Mouse (Mus musculus) c-Kit-negative CD71-positive TER-119-positive erythroid progenitor cells, embryonic 14.5 days (primary cell): Measurements from ENCODE around the gene Serpinb13.
"Not testable (repeated sequence)": the region's sequence is repeated elsewhere in the genome, so short reads cannot be mapped to it uniquely, and the experiment has no call there.

ENCODE experiments used
- DNase-seq: peaks from one replicate; pipeline ENCODE4 v3.0.0-alpha.2; 2013; ENCODE audit warnings: low read depth, low spot score

Gene Serpinb13

DNA sequence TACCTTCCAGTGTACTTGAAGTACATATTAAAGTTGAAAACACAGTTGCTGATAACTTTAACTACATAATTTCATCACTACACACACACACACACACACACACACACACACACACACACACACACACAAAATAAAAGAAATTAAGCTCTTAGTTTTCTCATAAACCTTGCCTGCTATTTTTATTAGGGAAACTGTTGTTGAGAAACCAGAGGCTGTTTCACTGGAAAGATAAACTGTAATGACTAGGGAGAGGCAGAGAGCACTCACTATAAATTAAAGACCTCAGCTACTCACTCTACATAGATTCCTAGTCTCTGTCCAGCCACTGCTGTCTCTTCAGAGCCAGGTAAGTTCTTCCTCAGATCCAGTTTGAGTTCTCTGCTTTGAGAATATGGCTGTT, at the start of gene Serpinb13:
Gene Serpinb13, plus strand, starts transcription at position 301 of the 400 bp plus-strand sequence.
- DNase-seq, result no peak

DNA sequence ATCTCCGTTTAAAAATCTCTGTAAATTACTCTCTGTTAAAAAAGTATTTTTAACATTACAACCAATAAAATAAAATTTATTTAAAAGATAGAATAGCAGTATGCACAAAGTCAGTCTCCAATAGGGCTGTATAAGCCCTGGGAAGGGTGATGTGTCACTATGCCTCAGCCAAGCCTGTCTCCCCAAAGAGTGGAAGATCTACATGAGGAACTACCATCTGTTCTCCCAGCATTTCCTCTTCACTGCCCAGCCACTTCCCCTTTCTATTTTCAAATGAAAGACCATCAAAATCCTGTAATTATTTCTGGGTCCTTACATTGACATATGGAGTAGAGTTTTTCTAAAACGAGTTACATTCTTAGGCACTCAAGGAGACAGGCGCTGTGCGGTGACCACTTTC, 48.8 kb upstream of the Serpinb13 start:
- DNase-seq, result no peak

GRCm38 (mm10) chr1:106933658-106934057, 47.1 kb upstream of the Serpinb13 start:
- DNase-seq, result no peak

DNA sequence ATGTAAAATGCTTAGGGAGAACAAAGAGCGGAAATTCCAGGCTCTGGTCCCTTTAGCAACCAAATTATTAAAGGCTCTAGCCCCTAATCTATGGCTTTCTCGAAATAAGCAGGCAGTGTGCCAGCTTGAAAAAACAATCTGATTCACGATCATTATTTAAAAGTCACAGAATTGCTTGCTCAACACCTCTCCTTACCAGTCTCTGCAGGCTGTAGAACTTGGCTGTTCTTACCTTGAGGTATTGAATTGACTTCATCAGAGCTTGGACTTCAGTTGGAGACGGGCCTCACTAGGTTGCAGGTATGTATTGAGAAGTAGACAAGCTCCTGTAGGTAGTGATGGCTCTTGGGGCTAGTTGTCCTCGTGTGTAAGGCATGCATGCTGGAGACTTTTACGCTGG, 46.5 kb upstream of the Serpinb13 start, which contains the start of gene Serpinb12:
Gene Serpinb12, plus strand, starts transcription at position 185 of the 400 bp plus-strand sequence.
- no peak for DNase-seq

DNA sequence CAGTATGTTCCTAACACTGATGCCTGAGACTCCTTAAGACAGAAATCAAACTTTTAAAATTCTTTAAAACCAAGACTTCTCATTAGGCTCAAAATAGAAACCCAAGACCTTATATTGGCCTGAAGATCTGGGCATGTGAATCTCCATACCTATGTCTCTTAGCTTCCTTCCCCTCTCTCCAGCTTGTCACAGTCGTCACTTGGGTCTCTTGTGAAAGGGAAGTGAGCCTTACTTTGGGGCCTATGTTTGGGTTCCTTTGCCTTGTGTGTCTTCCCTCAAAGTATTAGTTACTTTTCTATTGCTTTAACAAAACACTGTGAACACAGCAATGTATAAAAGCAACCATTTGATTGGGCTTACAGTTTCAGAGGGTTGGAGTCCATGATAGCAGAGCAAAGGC, 33.6 kb upstream of the Serpinb13 start:
- DNase-seq, result no peak

- no peak for DNase-seq
Observed at GRCm38 (mm10) chr1:106959981-106960380, 20.8 kb upstream of the Serpinb13 start.

- no peak for DNase-seq
Observed at GRCm38 (mm10) chr1:106961023-106961422, 19.8 kb upstream of the Serpinb13 start.

GRCm38 (mm10) chr1:106983092-106983491, 2.3 kb downstream of the Serpinb13 start:
- DNase-seq, result no peak

DNA sequence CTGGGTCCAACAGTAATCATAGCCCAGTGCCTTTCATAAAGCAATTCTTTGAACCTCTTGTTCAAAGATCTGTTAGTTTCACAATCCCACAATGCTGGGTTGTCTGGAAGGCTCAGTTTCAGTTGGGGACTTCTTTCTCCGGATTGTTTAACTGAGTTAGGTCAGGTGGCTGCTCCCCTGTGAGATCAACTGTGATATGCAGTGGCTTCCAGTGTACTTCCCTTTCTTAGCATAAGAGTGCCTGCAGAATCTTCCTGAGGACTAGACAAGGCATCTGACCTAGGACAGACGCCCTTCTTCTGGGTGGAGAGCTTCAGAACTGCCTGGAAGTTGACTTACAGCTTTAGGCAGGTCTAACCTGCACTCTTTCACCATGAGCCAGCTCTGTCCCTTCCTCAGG, 3.1 kb downstream of the Serpinb13 start:
- no peak for DNase-seq

GRCm38 (mm10) chr1:107000424-107000823, 19.6 kb downstream of the Serpinb13 start:
- no peak for DNase-seq

DNA sequence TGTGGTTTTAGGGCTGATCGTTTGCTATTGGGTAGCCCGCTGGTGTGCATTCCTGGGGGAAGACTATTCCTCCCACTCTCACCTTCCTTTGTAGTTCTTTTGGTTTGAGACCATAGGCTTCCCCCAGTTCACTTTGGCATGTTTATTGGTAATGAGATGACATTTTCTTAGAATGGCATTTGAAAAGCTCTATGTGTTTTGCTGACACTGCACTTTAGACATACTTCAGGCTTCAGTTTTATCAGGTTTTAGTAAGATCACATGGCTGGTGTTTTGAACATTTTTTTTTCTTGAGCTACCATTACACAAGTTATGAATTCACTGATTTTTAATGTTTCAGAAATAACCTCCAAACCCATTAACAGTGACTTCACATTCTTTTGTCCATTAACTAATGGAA, 21.0 kb downstream of the Serpinb13 start:
- no peak for DNase-seq

DNA sequence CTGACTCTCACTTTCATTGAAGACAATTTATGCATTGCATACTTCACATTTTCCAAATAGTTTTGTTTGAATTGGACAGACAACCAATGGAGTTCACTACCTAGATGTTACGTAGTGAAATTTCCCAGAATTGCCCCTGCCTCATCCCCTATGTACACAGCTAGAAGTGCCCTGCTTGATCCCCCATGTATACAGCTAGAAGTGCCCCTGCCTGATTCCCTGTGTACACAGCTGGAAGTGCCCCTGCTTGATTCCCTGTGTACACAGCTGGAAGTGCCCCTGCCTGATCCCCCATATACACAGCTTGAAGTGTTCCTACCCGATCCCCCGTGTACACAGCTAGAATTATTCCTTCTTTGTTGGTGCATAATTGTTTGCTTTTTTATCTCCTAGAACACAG, 25.5 kb downstream of the Serpinb13 start:
- no peak for DNase-seq

- DNase-seq, result no peak
Observed at GRCm38 (mm10) chr1:107014530-107014929, 33.7 kb downstream of the Serpinb13 start.

GRCm38 (mm10) chr1:107015210-107015609, 34.4 kb downstream of the Serpinb13 start:
- no peak for DNase-seq

DNA sequence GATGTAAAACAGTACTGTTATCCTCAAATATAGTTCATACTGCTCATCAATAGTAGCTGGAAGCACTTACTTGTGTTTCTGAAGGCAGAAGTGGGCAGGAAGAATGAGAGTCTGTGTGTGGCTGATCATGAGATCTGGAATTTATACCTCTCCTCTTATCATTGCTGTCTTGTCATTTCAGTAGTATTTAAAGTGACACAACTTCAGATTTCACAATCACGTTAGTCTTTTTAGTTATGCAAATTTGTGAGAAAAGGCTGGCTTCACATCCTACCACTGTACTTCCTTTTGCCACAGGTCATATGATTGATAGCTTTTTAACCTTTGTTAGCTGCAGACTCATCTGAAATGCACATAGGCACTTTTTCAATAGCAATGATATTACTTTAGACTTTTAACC, 45.1 kb downstream of the Serpinb13 start:
- DNase-seq, result no peak

GRCm38 (mm10) chr1:107034236-107034635, 53.5 kb downstream of the Serpinb13 start:
- not testable (repeated sequence) for DNase-seq
